Mouse (Mus musculus): ENCODE data around the gene Spata2. TPM values are rescaled to one million over a fixed set of nuclear protein-coding genes. Genes with fewer than 3 reads are reported as not detected.

Spata2 gene
- polyA plus RNA-seq, 1 experiment from 2014 or later, result 11.5 TPM

DNA sequence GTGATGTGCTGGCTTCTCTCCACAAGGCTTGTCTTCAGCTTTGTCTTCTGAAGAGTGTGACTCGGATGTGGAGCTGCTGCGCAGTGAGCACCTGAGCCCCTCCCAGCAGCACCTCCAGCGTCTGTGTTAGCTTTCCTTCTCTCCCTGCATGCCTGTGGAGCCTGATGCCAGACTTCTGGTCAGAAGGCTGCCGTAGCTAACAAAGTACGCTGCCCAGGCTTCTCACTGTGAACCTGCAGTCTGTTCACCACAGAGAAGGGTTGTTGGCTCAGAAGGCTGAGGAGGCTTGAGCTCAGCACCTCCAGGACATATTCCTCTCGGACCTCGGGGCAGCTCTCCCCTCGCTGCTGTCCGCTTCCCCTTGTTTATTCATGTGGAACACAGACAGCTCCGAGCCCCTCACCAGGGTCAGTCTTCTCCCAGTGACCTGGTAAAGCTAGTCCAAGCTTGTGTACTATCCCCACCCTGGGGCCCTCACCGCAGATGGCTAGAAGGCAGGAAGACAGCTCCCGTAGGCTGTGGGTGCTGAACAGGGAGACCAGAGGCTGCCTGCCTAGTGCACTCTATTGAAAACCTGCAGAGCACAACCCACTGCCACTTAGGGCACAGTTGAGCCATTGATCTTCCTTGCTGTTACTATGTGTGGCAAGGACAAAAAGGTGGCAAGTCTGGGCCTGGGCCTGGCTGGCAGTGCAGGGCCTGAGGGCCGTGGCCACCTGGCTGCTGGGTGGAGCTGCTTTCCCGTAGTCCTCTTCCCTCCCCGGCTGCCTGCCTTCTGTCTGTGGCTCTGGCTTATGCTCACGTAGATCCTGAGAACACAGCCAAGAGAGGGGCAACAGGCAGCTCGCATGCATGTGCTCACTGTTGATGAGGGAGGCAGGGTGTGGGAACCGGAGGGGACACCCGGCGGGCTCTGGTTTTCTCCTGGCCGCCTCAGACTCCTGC is 43.1 kb downstream of the Spata2 start:
- TF ChIP-seq CTCF (IDR thresholded peaks at IDR 0.05; ENCODE audit: low read depth), result no peak
- Histone ChIP-seq H3K27me3 (replicated peaks; ENCODE audit: control insufficient read depth, insufficient read depth, low read length) (no peaks in the 10 kb centered on the region), H3K4me2 (replicated peaks; ENCODE audit: low read depth) (no peak overlapping the region), H3K36me3 (ENCODE audit: control insufficient read depth, insufficient read depth) (peaks cover 62% of the 10 kb centered on the region), H3K9me3 (ENCODE audit: control insufficient read depth) (no peaks in the 10 kb centered on the region), H3K4me1 (replicated peaks; ENCODE audit: control insufficient read depth, insufficient read depth, low read length) (no peaks in the 10 kb centered on the region), H3K27ac (ENCODE audit: low read depth, low read length) (no peak overlapping the region), H3K4me3 (ENCODE audit: low read depth, low read length) (no peak overlapping the region), H3K9ac (ENCODE audit: low read depth, low read length) (no peak overlapping the region)
- no peak for ATAC-seq
- 89% methylated on average over 21 of the region's 21 CpGs for WGBS

DNA sequence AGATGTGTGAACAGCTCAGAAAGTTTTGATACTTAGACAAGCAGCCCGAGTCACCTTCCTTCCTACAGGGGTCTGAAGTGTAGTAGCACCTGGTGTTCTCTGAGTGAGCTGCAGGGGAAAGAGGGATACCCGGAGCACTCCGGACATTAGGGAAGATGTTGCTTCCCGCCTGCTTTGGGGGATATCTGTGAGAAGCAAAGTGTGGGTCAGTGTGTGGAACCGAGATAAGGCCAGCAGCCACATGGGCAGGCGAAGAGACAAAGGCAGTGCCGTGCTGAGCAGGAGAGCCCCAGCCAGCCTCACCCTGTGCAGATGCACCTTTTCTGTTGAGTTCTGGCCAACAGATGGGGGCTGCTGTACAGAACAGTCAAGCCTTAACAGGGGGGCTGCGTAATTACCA is 45.1 kb downstream of the Spata2 start:
- ATAC-seq, result no peak
- Histone ChIP-seq H3K4me2 (replicated peaks; ENCODE audit: low read depth) (no peak overlapping the region), H3K27ac (ENCODE audit: low read depth, low read length) (no peak overlapping the region), H3K9ac (ENCODE audit: low read depth, low read length) (no peak overlapping the region), H3K9me3 (ENCODE audit: control insufficient read depth) (no peaks in the 10 kb centered on the region), H3K27me3 (replicated peaks; ENCODE audit: control insufficient read depth, insufficient read depth, low read length) (no peaks in the 10 kb centered on the region), H3K36me3 (ENCODE audit: control insufficient read depth, insufficient read depth) (peaks cover 64% of the 10 kb centered on the region), H3K4me3 (ENCODE audit: low read depth, low read length) (no peak overlapping the region), H3K4me1 (replicated peaks; ENCODE audit: control insufficient read depth, insufficient read depth, low read length) (no peaks in the 10 kb centered on the region)
- TF ChIP-seq CTCF (IDR thresholded peaks at IDR 0.05; ENCODE audit: low read depth), result no peak
- WGBS, result 94% methylated on average over 8 of the region's 8 CpGs

GRCm38 (mm10) chr2:167447207-167447606 is 45.5 kb downstream of the Spata2 start:
- peaks cover 65% of the 10 kb centered on the region for H3K36me3 ChIP-seq (ENCODE audit: control insufficient read depth, insufficient read depth)
- no peak overlapping the region for H3K9ac ChIP-seq (ENCODE audit: low read depth, low read length)
- no peaks in the 10 kb centered on the region for H3K9me3 ChIP-seq (ENCODE audit: control insufficient read depth)
- no peak for TF ChIP-seq CTCF (IDR thresholded peaks at IDR 0.05; ENCODE audit: low read depth)
- no peak overlapping the region for H3K4me3 ChIP-seq (ENCODE audit: low read depth, low read length)
- no peak overlapping the region for H3K27ac ChIP-seq (ENCODE audit: low read depth, low read length)
- WGBS, result 94% methylated on average over 7 of the region's 7 CpGs
- no peaks in the 10 kb centered on the region for H3K4me1 ChIP-seq (replicated peaks; ENCODE audit: control insufficient read depth, insufficient read depth, low read length)
- H3K4me2 ChIP-seq (replicated peaks; ENCODE audit: low read depth), result no peak overlapping the region
- H3K27me3 ChIP-seq (replicated peaks; ENCODE audit: control insufficient read depth, insufficient read depth, low read length), result no peaks in the 10 kb centered on the region
- ATAC-seq, result no peak

- 77% methylated on average over 20 of the region's 20 CpGs for WGBS
- no peak overlapping the region for H3K9ac ChIP-seq (ENCODE audit: low read depth, low read length)
- no peak overlapping the region for H3K27ac ChIP-seq (ENCODE audit: low read depth, low read length)
- TF ChIP-seq CTCF (IDR thresholded peaks at IDR 0.05; ENCODE audit: low read depth), result no peak
- peaks cover 72% of the 10 kb centered on the region for H3K36me3 ChIP-seq (ENCODE audit: control insufficient read depth, insufficient read depth)
- no peak overlapping the region for H3K4me3 ChIP-seq (ENCODE audit: low read depth, low read length)
- H3K4me1 ChIP-seq (replicated peaks; ENCODE audit: control insufficient read depth, insufficient read depth, low read length), result no peaks in the 10 kb centered on the region
- no peak for ATAC-seq
- H3K9me3 ChIP-seq (ENCODE audit: control insufficient read depth), result no peaks in the 10 kb centered on the region
- H3K4me2 ChIP-seq (replicated peaks; ENCODE audit: low read depth), result no peak overlapping the region
- H3K27me3 ChIP-seq (replicated peaks; ENCODE audit: control insufficient read depth, insufficient read depth, low read length), result no peaks in the 10 kb centered on the region
Measured at GRCm38 (mm10) chr2:167445911-167446780, 46.5 kb downstream of the Spata2 start.

DNA sequence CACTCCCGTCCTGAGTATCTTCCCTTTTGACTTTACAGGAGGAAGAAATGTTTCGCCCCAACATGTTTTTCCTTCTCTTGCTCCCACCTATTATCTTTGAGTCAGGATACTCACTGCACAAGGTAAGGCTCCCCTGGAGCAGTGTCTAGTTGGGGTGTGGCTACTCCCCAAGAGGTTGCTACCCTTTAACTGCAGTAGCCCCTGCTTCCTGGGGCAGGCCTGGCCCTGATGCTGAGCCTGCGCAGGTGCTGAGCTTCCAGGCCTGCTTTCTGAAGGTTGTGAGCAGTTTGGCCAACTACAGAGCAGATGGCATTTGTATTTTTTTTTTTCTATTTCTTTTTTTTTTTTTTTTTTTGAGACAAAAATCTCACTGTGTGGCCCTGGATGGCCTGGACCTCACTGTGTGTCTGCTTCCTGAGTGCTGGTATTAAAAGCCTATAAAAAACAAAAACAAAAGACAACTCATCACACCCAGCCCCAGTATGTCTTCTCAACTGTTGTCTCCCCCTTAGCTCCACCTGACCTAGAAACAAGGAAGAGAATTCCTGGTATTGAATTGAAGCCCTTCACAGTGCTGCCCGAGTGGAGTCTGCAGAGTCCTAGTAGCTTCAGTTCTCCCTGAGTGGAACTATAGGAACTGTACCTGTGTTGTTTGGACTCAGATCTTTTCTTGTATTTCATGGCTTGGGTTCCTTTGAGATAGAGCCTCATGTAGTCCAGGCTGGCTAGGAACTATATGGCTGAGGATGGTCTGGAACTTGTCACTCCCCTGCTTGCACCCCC is 49.1 kb downstream of the Spata2 start:
- no peaks in the 10 kb centered on the region for H3K9me3 ChIP-seq (ENCODE audit: control insufficient read depth)
- H3K27me3 ChIP-seq (replicated peaks; ENCODE audit: control insufficient read depth, insufficient read depth, low read length), result no peaks in the 10 kb centered on the region
- no peak overlapping the region for H3K4me3 ChIP-seq (ENCODE audit: low read depth, low read length)
- no peaks in the 10 kb centered on the region for H3K4me1 ChIP-seq (replicated peaks; ENCODE audit: control insufficient read depth, insufficient read depth, low read length)
- no peak overlapping the region for H3K4me2 ChIP-seq (replicated peaks; ENCODE audit: low read depth)
- no peak for TF ChIP-seq CTCF (IDR thresholded peaks at IDR 0.05; ENCODE audit: low read depth)
- H3K27ac ChIP-seq (ENCODE audit: low read depth, low read length), result no peak overlapping the region
- H3K36me3 ChIP-seq (ENCODE audit: control insufficient read depth, insufficient read depth), result peaks cover 69% of the 10 kb centered on the region
- WGBS, result 92% methylated on average over 4 of the region's 4 CpGs
- H3K9ac ChIP-seq (ENCODE audit: low read depth, low read length), result no peak overlapping the region
- ATAC-seq, result no peak

Data from intestine, postnatal 0 days (tissue).